Comparison of ENCODE assay signal across 9 mouse cellular contexts in genomic region chr8:79587258-79587657, GRCm38 (mm10). TPM values are rescaled to one million over a fixed set of nuclear protein-coding genes. Genes with fewer than 3 reads are reported as not detected.
DNase-seq lines count a peak whose midpoint lies in the region; ATAC-seq and TF ChIP-seq lines count a peak whose summit lies in the region.
"Had no signal": no experiment of that assay in that cellular context is flagged by ENCODE, and none has a peak within 500 bp of the region (broad histone marks: within the 10 kb centered on the region; RNA-seq: fewer than 3 reads in every experiment).

No protein-coding gene starts in this region.

- H3K4me2 ChIP-seq in intestine, embryonic 14.5 days (ENCODE audit: low read length), result no peak overlapping the region
- H3K4me2 ChIP-seq in intestine, embryonic 15.5 days (replicated peaks), result no peak overlapping the region
- H3K4me2 ChIP-seq: midbrain, embryonic 12.5 days had no signal

- WGBS in intestine, embryonic 14.5 days, result 23% methylated on average over 1 of the region's 1 CpGs
- 14% methylated on average over 1 of the region's 1 CpGs for WGBS in intestine, embryonic 15.5 days

- H3K4me1 ChIP-seq in intestine, embryonic 14.5 days (replicated peaks; ENCODE audit: control insufficient read depth, insufficient read depth, low read length), result no peaks in the 10 kb centered on the region
- no peaks in the 10 kb centered on the region for H3K4me1 ChIP-seq in intestine, embryonic 15.5 days (replicated peaks)
- H3K4me1 ChIP-seq in G1E (ENCODE audit: insufficient read depth, low read depth, low read length), result 0 out of 2 replicates have a peak, but pooled peaks cover 3% of the 10 kb centered on the region
- H3K4me1 ChIP-seq: midbrain, embryonic 12.5 days had no signal

- no peak overlapping the region for H3K9ac ChIP-seq in intestine, embryonic 14.5 days (ENCODE audit: low read length)
- no peak overlapping the region for H3K9ac ChIP-seq in intestine, embryonic 15.5 days
- H3K9ac ChIP-seq: midbrain, embryonic 12.5 days had no signal

- peak; percentile 74 for DNase-seq in intestine, embryonic 14.5 days (ENCODE audit: low spot score)
- DNase-seq in A20 (ENCODE audit: low read depth, low spot score), result peak; percentile 61
- DNase-seq in G1E (ENCODE audit: low spot score), result peak; percentile 22
- DNase-seq in cerebellum, postnatal 36 days, result peak; percentile 28 to 29
- DNase-seq in kidney, postnatal 14 days, result peak; percentile 71

- no peaks in the 10 kb centered on the region for H3K9me3 ChIP-seq in intestine, embryonic 14.5 days (ENCODE audit: control insufficient read depth, low read length)
- H3K9me3 ChIP-seq in intestine, embryonic 15.5 days, result no peaks in the 10 kb centered on the region
- no peaks in the 10 kb centered on the region for H3K9me3 ChIP-seq in G1E (replicated peaks)
- H3K9me3 ChIP-seq: midbrain, embryonic 12.5 days had no signal

- H3K36me3 ChIP-seq in intestine, embryonic 14.5 days (ENCODE audit: control insufficient read depth, insufficient read depth, low read length), result no peaks in the 10 kb centered on the region
- H3K36me3 ChIP-seq in intestine, embryonic 15.5 days, result no peaks in the 10 kb centered on the region
- H3K36me3 ChIP-seq in G1E (replicated peaks), result no peaks in the 10 kb centered on the region
- H3K36me3 ChIP-seq: midbrain, embryonic 12.5 days had no signal

- TF ChIP-seq CTCF in G1E (IDR thresholded peaks at IDR 0.05; ENCODE audit: low read depth, low read length), result peak; percentile 4; the same call in 1 of the 2 replicates

- H3K27ac ChIP-seq in intestine, embryonic 14.5 days (ENCODE audit: low read depth), result no peak overlapping the region
- H3K27ac ChIP-seq in intestine, embryonic 15.5 days, result no peak overlapping the region
- H3K27ac ChIP-seq: midbrain, embryonic 12.5 days had no signal

- no peak for ATAC-seq in intestine, embryonic 14.5 days (replicated peaks; ENCODE audit: low FRiP score, low TSS enrichment, low read depth)
- no peak for ATAC-seq in intestine, embryonic 15.5 days
- ATAC-seq in G1E (ENCODE audit: extremely low read depth, insufficient number of reproducible peaks, low FRiP score, poor library complexity, severe bottlenecking), result peak; percentile 49
- ATAC-seq in megakaryocyte-erythroid progenitor cell, adult 5-6 weeks (replicated peaks; ENCODE audit: low FRiP score, low TSS enrichment, poor library complexity, severe bottlenecking), result peak; percentile 83
- no peak for ATAC-seq in inflammation-experienced regulatory T-cells, adult 6 months

- no peaks in the 10 kb centered on the region for H3K27me3 ChIP-seq in intestine, embryonic 14.5 days (replicated peaks; ENCODE audit: control insufficient read depth, insufficient read depth, low read length)
- H3K27me3 ChIP-seq in intestine, embryonic 15.5 days (replicated peaks), result no peaks in the 10 kb centered on the region
- H3K27me3 ChIP-seq in G1E (ENCODE audit: insufficient read depth, low read length), result peaks cover 18% of the 10 kb centered on the region
- H3K27me3 ChIP-seq: midbrain, embryonic 12.5 days had no signal

- no peak overlapping the region for H3K4me3 ChIP-seq in intestine, embryonic 14.5 days (ENCODE audit: low read depth, low read length)
- H3K4me3 ChIP-seq in intestine, embryonic 15.5 days (replicated peaks), result no peak overlapping the region
- H3K4me3 ChIP-seq in G1E (ENCODE audit: low read depth, low read length), result no peak overlapping the region
- H3K4me3 ChIP-seq: midbrain, embryonic 12.5 days had no signal

RNA-seq across cellular contexts. Expression of gene Otud4, which starts 52.2 kb away (rescaled TPM):
- polyA plus RNA-seq in intestine, embryonic 14.5 days (2014; fragmentation: Nextera tagmentation; extraction: Ambion mirVana), result 28.1 and 30.3 TPM in 2 replicates
- polyA plus RNA-seq in intestine, embryonic 15.5 days (2015; fragmentation: Nextera tagmentation; extraction: Ambion mirVana), result 13.9 TPM in 2 replicates
- total RNA-seq in G1E (2014; fragmentation: Nextera tagmentation) (99.3 and 116 TPM in 2 replicates), G1E (2017) (81.7 and 84.1 TPM in 2 replicates)
- 5.4 and 7.4 TPM in 2 replicates for polyA plus RNA-seq in G1E (2012)
- 75.5 and 87.6 TPM in 2 replicates for total RNA-seq in megakaryocyte-erythroid progenitor cell, adult 5-6 weeks (2014; fragmentation: Nextera tagmentation)
- total RNA-seq in megakaryocyte-erythroid progenitor cell, adult 5-6 weeks (2017), result 82.2 and 82.8 TPM in 2 replicates
- polyA plus RNA-seq in inflammation-experienced regulatory T-cells, adult 6 months (2017; shearing (Covaris generic)), result 10 to 100 TPM; 14.1 to 18.9 (median 16.0) TPM

Comparison
In these comparisons a context has a peak if more than half of its experiments do, and no peak if none do; other contexts are left out.
1. ATAC-seq: peak in G1E (single experiment) and megakaryocyte-erythroid progenitor cell, adult 5-6 weeks (single experiment); none in intestine, embryonic 14.5 days (single experiment), intestine, embryonic 15.5 days (single experiment) and inflammation-experienced regulatory T-cells, adult 6 months (single experiment).
2. DNase-seq: peak in every context shown above with its lines; median percentile 74 in intestine, embryonic 14.5 days; 71 in kidney, postnatal 14 days; 61 in A20; 28 in cerebellum, postnatal 36 days; 22 in G1E.